Mouse (Mus musculus): ENCODE measurements at regions not wholly inside any gene's neighbourhood (a gene's known extent, or its start where the extent isn't known, plus 50 kb on each side); places are given as distances from the start of the nearest gene placed in this dataset.

- Histone ChIP-seq H3K9me3 (ENCODE audit: control insufficient read depth, low read length) (no peaks in the 10 kb centered on the region), H3K9ac (ENCODE audit: low read depth, low read length) (no peak overlapping the region), H3K36me3 (ENCODE audit: control insufficient read depth, insufficient read depth, low read length) (no peaks in the 10 kb centered on the region), H3K4me2 (ENCODE audit: low read depth, low read length) (no peak overlapping the region), H3K4me1 (ENCODE audit: control insufficient read depth, insufficient read depth, low read length) (no peaks in the 10 kb centered on the region), H3K4me3 (ENCODE audit: low read depth, low read length) (no peak overlapping the region), H3K27ac (replicated peaks; ENCODE audit: low read depth, low read length) (no peak overlapping the region), H3K27me3 (replicated peaks; ENCODE audit: control insufficient read depth, insufficient read depth, low read length) (no peaks in the 10 kb centered on the region)
- 75% methylated on average over 3 of the region's 3 CpGs for WGBS
- DNase-seq (ENCODE audit: low spot score), result no peak
- ATAC-seq (ENCODE audit: low read depth), result no peak
Observed at GRCm38 (mm10) chr3:132237344-132237743, 152.3 kb downstream of the Dkk2 start.

DNA sequence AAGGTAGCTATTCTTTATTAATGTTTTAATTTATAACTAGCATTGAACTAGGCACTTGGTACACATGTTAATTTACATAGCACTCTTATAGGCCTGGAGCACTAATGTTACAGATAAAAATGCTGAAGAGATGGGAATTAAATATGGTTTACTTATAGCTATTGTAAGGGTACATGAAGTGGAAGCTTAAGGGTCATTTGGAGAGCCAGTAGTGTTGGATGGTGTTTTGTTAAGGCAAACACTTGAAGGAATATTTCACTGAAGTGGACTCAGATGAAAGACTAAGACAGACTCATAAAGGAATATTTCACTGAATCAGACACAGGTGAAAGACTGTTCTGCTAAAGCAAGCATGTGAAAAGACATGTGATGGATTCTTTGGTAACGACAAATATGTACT lies 172.7 kb downstream of the Dkk2 start:
- Histone ChIP-seq H3K36me3 (ENCODE audit: control insufficient read depth, insufficient read depth, low read length) (no peaks in the 10 kb centered on the region), H3K4me1 (ENCODE audit: control insufficient read depth, insufficient read depth, low read length) (no peaks in the 10 kb centered on the region), H3K9ac (ENCODE audit: low read depth, low read length) (no peak overlapping the region), H3K9me3 (ENCODE audit: control insufficient read depth, low read length) (peaks cover 13% of the 10 kb centered on the region; the same call in 1 of the 2 replicates), H3K4me3 (ENCODE audit: low read depth, low read length) (no peak overlapping the region), H3K4me2 (ENCODE audit: low read depth, low read length) (no peak overlapping the region), H3K27me3 (replicated peaks; ENCODE audit: control insufficient read depth, insufficient read depth, low read length) (no peaks in the 10 kb centered on the region), H3K27ac (replicated peaks; ENCODE audit: low read depth, low read length) (no peak overlapping the region)
- DNase-seq (ENCODE audit: low spot score), result no peak
- WGBS, result 86% methylated on average over 1 of the region's 1 CpGs
- no peak for ATAC-seq (ENCODE audit: low read depth)

DNA sequence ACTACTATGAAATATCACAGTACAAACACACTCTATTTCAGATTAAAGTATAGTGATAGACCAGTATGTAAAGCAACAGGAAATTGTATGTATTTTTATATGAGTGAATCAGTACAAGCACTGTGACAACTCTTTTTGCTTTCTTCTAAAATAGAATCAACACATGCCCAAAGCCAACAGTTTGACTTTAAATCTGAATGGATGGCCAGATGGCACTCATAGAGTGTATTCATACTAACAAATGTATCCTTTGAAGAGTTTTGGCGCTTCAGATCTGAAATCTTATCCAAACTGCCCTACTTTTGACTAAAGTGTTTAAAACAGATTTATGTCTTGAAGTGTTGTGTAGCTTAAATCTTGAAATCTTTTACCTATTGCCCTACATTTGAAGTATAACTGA lies 184.5 kb downstream of the Dkk2 start:
- WGBS, result 78% methylated on average over 1 of the region's 1 CpGs
- Histone ChIP-seq H3K36me3 (ENCODE audit: control insufficient read depth, insufficient read depth, low read length) (no peaks in the 10 kb centered on the region), H3K9me3 (ENCODE audit: control insufficient read depth, low read length) (no peaks in the 10 kb centered on the region), H3K4me2 (ENCODE audit: low read depth, low read length) (no peak overlapping the region), H3K4me1 (ENCODE audit: control insufficient read depth, insufficient read depth, low read length) (0 out of 2 replicates have a peak, but pooled peaks cover under 1% of the 10 kb centered on the region), H3K4me3 (ENCODE audit: low read depth, low read length) (no peak overlapping the region), H3K27ac (replicated peaks; ENCODE audit: low read depth, low read length) (no peak overlapping the region), H3K9ac (ENCODE audit: low read depth, low read length) (no peak overlapping the region), H3K27me3 (replicated peaks; ENCODE audit: control insufficient read depth, insufficient read depth, low read length) (no peaks in the 10 kb centered on the region)
- no peak for ATAC-seq (ENCODE audit: low read depth)
- DNase-seq (ENCODE audit: low spot score), result no peak

DNA sequence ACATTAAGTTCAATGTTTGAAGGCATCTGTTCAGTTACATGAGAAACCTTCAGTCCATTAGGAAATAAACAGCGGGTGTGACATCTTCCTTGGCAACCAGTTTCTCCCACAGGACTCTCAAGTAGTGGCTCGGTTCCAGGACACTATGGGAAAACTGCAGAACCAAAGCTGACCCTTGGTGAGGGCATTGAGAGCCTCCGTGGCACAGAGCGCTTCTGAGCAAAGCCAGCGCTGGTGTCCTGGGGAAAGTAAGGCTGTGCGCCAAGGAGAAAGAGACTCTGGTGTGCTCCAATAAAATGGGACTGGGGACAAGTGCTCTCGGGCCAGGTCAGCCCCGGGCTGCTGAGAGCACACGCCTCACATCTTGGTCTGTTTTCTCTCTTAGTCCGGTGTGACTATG lies 189.7 kb downstream of the Dkk2 start:
- Histone ChIP-seq H3K9me3 (ENCODE audit: control insufficient read depth, low read length) (no peaks in the 10 kb centered on the region), H3K9ac (ENCODE audit: low read depth, low read length) (no peak overlapping the region), H3K4me2 (ENCODE audit: low read depth, low read length) (no peak overlapping the region), H3K27ac (replicated peaks; ENCODE audit: low read depth, low read length) (no peak overlapping the region), H3K4me1 (ENCODE audit: control insufficient read depth, insufficient read depth, low read length) (peaks cover 4% of the 10 kb centered on the region; the same call in 1 of the 2 replicates), H3K27me3 (replicated peaks; ENCODE audit: control insufficient read depth, insufficient read depth, low read length) (no peaks in the 10 kb centered on the region), H3K4me3 (ENCODE audit: low read depth, low read length) (no peak overlapping the region), H3K36me3 (ENCODE audit: control insufficient read depth, insufficient read depth, low read length) (no peaks in the 10 kb centered on the region)
- no peak for DNase-seq (ENCODE audit: low spot score)
- ATAC-seq (ENCODE audit: low read depth), result no peak
- 72% methylated on average over 10 of the region's 10 CpGs for WGBS

DNA sequence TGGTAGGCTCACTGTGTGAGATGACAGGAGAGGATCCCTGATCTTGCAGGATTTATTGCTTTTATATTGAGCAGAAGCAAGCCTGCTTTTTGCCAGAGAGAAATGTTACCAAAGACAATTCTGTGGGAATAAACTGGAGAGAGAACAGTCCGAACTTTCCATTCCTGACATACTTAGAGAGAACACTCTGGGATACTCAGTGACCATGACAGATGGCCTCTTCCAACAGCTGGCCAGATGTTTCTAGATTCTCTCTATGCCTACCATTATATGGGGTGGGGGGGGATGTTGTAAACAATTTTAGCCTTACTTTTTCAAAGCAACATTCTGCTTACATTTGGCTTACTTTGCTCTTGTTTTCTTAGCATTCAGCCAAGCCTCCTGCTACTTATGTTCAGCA lies 192.7 kb downstream of the Dkk2 start:
- H3K4me3 ChIP-seq (ENCODE audit: low read depth, low read length), result no peak overlapping the region
- no peak overlapping the region for H3K27ac ChIP-seq (replicated peaks; ENCODE audit: low read depth, low read length)
- no peaks in the 10 kb centered on the region for H3K9me3 ChIP-seq (ENCODE audit: control insufficient read depth, low read length)
- H3K9ac ChIP-seq (ENCODE audit: low read depth, low read length), result no peak overlapping the region
- peaks cover 4% of the 10 kb centered on the region; the same call in 1 of the 2 replicates for H3K4me1 ChIP-seq (ENCODE audit: control insufficient read depth, insufficient read depth, low read length)
- H3K36me3 ChIP-seq (ENCODE audit: control insufficient read depth, insufficient read depth, low read length), result no peaks in the 10 kb centered on the region
- ATAC-seq (ENCODE audit: low read depth) (no peak), DNase-seq (ENCODE audit: low spot score) (no peak)
- H3K4me2 ChIP-seq (ENCODE audit: low read depth, low read length), result no peak overlapping the region
- WGBS, result 59% methylated on average over 1 of the region's 1 CpGs
- H3K27me3 ChIP-seq (replicated peaks; ENCODE audit: control insufficient read depth, insufficient read depth, low read length), result no peaks in the 10 kb centered on the region

- DNase-seq (ENCODE audit: low spot score), result no peak
Observed at GRCm38 (mm10) chr3:132287714-132288113, 202.6 kb downstream of the Dkk2 start.

DNA sequence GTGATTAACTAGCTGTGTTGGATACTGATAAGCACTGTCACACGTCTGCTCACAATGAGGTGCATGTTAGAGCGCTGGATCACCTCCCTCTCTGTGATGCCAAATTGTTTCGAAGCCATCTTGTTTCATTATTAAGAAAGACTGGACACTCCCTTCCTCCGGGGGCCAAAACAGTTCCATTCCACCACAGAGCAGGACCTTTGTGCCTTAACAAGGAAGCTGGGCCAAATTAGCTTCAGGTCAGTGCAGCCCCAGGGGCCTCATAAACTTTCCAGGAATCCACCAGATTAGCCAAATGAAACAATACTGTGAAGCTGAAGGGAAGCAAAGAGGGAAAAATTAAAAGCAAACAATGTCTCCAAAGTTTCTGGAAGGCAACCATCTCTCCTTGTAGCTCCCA lies 241.9 kb downstream of the Dkk2 start:
- Histone ChIP-seq H3K27ac (replicated peaks; ENCODE audit: low read depth, low read length) (no peak overlapping the region), H3K27me3 (replicated peaks; ENCODE audit: control insufficient read depth, insufficient read depth, low read length) (no peaks in the 10 kb centered on the region), H3K9ac (ENCODE audit: low read depth, low read length) (no peak overlapping the region), H3K4me1 (ENCODE audit: control insufficient read depth, insufficient read depth, low read length) (no peaks in the 10 kb centered on the region), H3K36me3 (ENCODE audit: control insufficient read depth, insufficient read depth, low read length) (no peaks in the 10 kb centered on the region), H3K4me2 (ENCODE audit: low read depth, low read length) (no peak overlapping the region), H3K4me3 (ENCODE audit: low read depth, low read length) (no peak overlapping the region), H3K9me3 (ENCODE audit: control insufficient read depth, low read length) (no peaks in the 10 kb centered on the region)
- DNase-seq (ENCODE audit: low spot score), result no peak
- WGBS, result 64% methylated on average over 4 of the region's 4 CpGs
- ATAC-seq (ENCODE audit: low read depth), result no peak

More at GRCm38 (mm10) chr3:132287714-132288113, 202.6 kb downstream of the Dkk2 start:
- H3K9ac ChIP-seq (ENCODE audit: low read depth, low read length), result no peak overlapping the region
- H3K4me1 ChIP-seq (ENCODE audit: control insufficient read depth, insufficient read depth, low read length), result no peaks in the 10 kb centered on the region
- H3K27ac ChIP-seq (replicated peaks; ENCODE audit: low read depth, low read length), result no peak overlapping the region
- H3K36me3 ChIP-seq (ENCODE audit: control insufficient read depth, insufficient read depth, low read length), result no peaks in the 10 kb centered on the region
- H3K4me3 ChIP-seq (ENCODE audit: low read depth, low read length), result no peak overlapping the region
- H3K27me3 ChIP-seq (replicated peaks; ENCODE audit: control insufficient read depth, insufficient read depth, low read length), result no peaks in the 10 kb centered on the region
- 0 out of 2 replicates have a peak, but pooled peaks cover 3% of the 10 kb centered on the region for H3K9me3 ChIP-seq (ENCODE audit: control insufficient read depth, low read length)
- H3K4me2 ChIP-seq (ENCODE audit: low read depth, low read length), result no peak overlapping the region
- ATAC-seq (ENCODE audit: low read depth), result no peak
- WGBS, result 24% methylated on average over 3 of the region's 3 CpGs

- no peaks in the 10 kb centered on the region for H3K36me3 ChIP-seq (ENCODE audit: control insufficient read depth, insufficient read depth, low read length)
- 27% methylated on average over 3 of the region's 3 CpGs for WGBS
- H3K27ac ChIP-seq (replicated peaks; ENCODE audit: low read depth, low read length), result peak overlapping the region; percentile 48; the same call in 1 of the 2 replicates
- no peak overlapping the region for H3K4me3 ChIP-seq (ENCODE audit: low read depth, low read length)
- peak; percentile 41 for DNase-seq (ENCODE audit: low spot score)
- no peaks in the 10 kb centered on the region for H3K27me3 ChIP-seq (replicated peaks; ENCODE audit: control insufficient read depth, insufficient read depth, low read length)
- H3K4me1 ChIP-seq (ENCODE audit: control insufficient read depth, insufficient read depth, low read length), result peaks cover 8% of the 10 kb centered on the region; the same call in 1 of the 2 replicates
- H3K9me3 ChIP-seq (ENCODE audit: control insufficient read depth, low read length), result no peaks in the 10 kb centered on the region
- no peak overlapping the region for H3K9ac ChIP-seq (ENCODE audit: low read depth, low read length)
- ATAC-seq (ENCODE audit: low read depth), result no peak
- no peak overlapping the region for H3K4me2 ChIP-seq (ENCODE audit: low read depth, low read length)
Observed at GRCm38 (mm10) chr3:132343625-132344024, 258.5 kb downstream of the Dkk2 start.

- no peak overlapping the region for H3K9ac ChIP-seq (ENCODE audit: low read depth, low read length)
- no peak overlapping the region for H3K4me3 ChIP-seq (ENCODE audit: low read depth, low read length)
- no peaks in the 10 kb centered on the region for H3K36me3 ChIP-seq (ENCODE audit: control insufficient read depth, insufficient read depth, low read length)
- no peaks in the 10 kb centered on the region for H3K9me3 ChIP-seq (ENCODE audit: control insufficient read depth, low read length)
- WGBS, result 48% methylated on average over 1 of the region's 1 CpGs
- ATAC-seq (ENCODE audit: low read depth) (no peak), DNase-seq (ENCODE audit: low spot score) (peak; percentile 50)
- H3K27me3 ChIP-seq (replicated peaks; ENCODE audit: control insufficient read depth, insufficient read depth, low read length), result no peaks in the 10 kb centered on the region
- no peak overlapping the region for H3K27ac ChIP-seq (replicated peaks; ENCODE audit: low read depth, low read length)
- peaks cover 8% of the 10 kb centered on the region; the same call in 1 of the 2 replicates for H3K4me1 ChIP-seq (ENCODE audit: control insufficient read depth, insufficient read depth, low read length)
- H3K4me2 ChIP-seq (ENCODE audit: low read depth, low read length), result no peak overlapping the region
Observed at GRCm38 (mm10) chr3:132345856-132346255, 260.8 kb downstream of the Dkk2 start.
